ENCODE assay signal across 11 mouse cellular contexts in genomic region chr7:132688721-132689120, GRCm38 (mm10).
DNase-seq lines count a peak whose midpoint lies in the region; ATAC-seq lines count a peak whose summit lies in the region.
"Had no signal": no experiment of that assay in that cellular context is flagged by ENCODE, and none has a peak within 500 bp of the region (broad histone marks: within the 10 kb centered on the region; RNA-seq: fewer than 3 reads in every experiment).

No protein-coding gene starts in this region.

- no peaks in the 10 kb centered on the region for H3K36me3 ChIP-seq in embryonic facial prominence, embryonic 12.5 days
- no peaks in the 10 kb centered on the region for H3K36me3 ChIP-seq in heart, embryonic 15.5 days
- H3K36me3 ChIP-seq in midbrain, embryonic 16.5 days (ENCODE audit: control insufficient read depth, insufficient read depth, low read length), result no peaks in the 10 kb centered on the region
- H3K36me3 ChIP-seq: neural tube, embryonic 12.5 days had no signal

- no peak overlapping the region for H3K4me3 ChIP-seq in embryonic facial prominence, embryonic 12.5 days
- H3K4me3 ChIP-seq in heart, embryonic 15.5 days, result no peak overlapping the region
- H3K4me3 ChIP-seq in midbrain, embryonic 16.5 days (ENCODE audit: low read depth, low read length), result no peak overlapping the region
- H3K4me3 ChIP-seq: neural tube, embryonic 12.5 days had no signal

- no peaks in the 10 kb centered on the region for H3K9me3 ChIP-seq in embryonic facial prominence, embryonic 12.5 days
- H3K9me3 ChIP-seq in heart, embryonic 15.5 days (replicated peaks), result no peaks in the 10 kb centered on the region
- H3K9me3 ChIP-seq in midbrain, embryonic 16.5 days (replicated peaks; ENCODE audit: control insufficient read depth, low read length, poor library complexity, severe bottlenecking), result no peaks in the 10 kb centered on the region
- H3K9me3 ChIP-seq: neural tube, embryonic 12.5 days had no signal

- peak overlapping the region; percentile 63 for H3K27ac ChIP-seq in embryonic facial prominence, embryonic 12.5 days
- peak overlapping the region; percentile 80 for H3K27ac ChIP-seq in heart, embryonic 15.5 days
- H3K27ac ChIP-seq in midbrain, embryonic 16.5 days (ENCODE audit: low read length), result no peak overlapping the region
- H3K27ac ChIP-seq: neural tube, embryonic 12.5 days had no signal

- peak; percentile 61 for DNase-seq in layer of hippocampus, adult 9-11 months
- no peak for DNase-seq in layer of hippocampus, adult 9-10 months (ENCODE audit: low spot score)
- peak; percentile 61 for DNase-seq in lung, postnatal 10 days
- DNase-seq in cerebellum, postnatal 25 days, result no peak
- DNase-seq in B cell, adult 2 months, result no peak
- DNase-seq: kidney, adult 11 months had no signal

- H3K9ac ChIP-seq in embryonic facial prominence, embryonic 12.5 days, result no peak overlapping the region
- no peak overlapping the region for H3K9ac ChIP-seq in heart, embryonic 15.5 days
- H3K9ac ChIP-seq in midbrain, embryonic 16.5 days (ENCODE audit: low read depth, low read length), result no peak overlapping the region
- H3K9ac ChIP-seq: neural tube, embryonic 12.5 days had no signal

- no peak overlapping the region for H3K4me2 ChIP-seq in embryonic facial prominence, embryonic 12.5 days (replicated peaks)
- H3K4me2 ChIP-seq in heart, embryonic 15.5 days, result no peak overlapping the region
- H3K4me2 ChIP-seq in midbrain, embryonic 16.5 days (ENCODE audit: low read length), result no peak overlapping the region
- H3K4me2 ChIP-seq: liver, embryonic 11.5 days; neural tube, embryonic 12.5 days had no signal

- WGBS in embryonic facial prominence, embryonic 12.5 days, result 32% methylated on average over 5 of the region's 5 CpGs
- 39% methylated on average over 5 of the region's 5 CpGs for WGBS in heart, embryonic 15.5 days
- WGBS in midbrain, embryonic 16.5 days, result 60% methylated on average over 5 of the region's 5 CpGs

- no peaks in the 10 kb centered on the region for H3K27me3 ChIP-seq in embryonic facial prominence, embryonic 12.5 days
- no peaks in the 10 kb centered on the region for H3K27me3 ChIP-seq in heart, embryonic 15.5 days
- H3K27me3 ChIP-seq in midbrain, embryonic 16.5 days (ENCODE audit: control insufficient read depth, insufficient read depth, low read depth, low read length), result no peaks in the 10 kb centered on the region
- H3K27me3 ChIP-seq: neural tube, embryonic 12.5 days had no signal

- peaks cover 20% of the 10 kb centered on the region; the same call in 1 of the 2 replicates for H3K4me1 ChIP-seq in embryonic facial prominence, embryonic 12.5 days
- peaks cover 36% of the 10 kb centered on the region for H3K4me1 ChIP-seq in heart, embryonic 15.5 days (replicated peaks)
- no peaks in the 10 kb centered on the region for H3K4me1 ChIP-seq in midbrain, embryonic 16.5 days (ENCODE audit: control insufficient read depth, insufficient read depth, low read length)

- ATAC-seq in embryonic facial prominence, embryonic 12.5 days (ENCODE audit: insufficient number of reproducible peaks, insufficient read depth, low FRiP score, low TSS enrichment), result no peak
- peak; percentile 58; the same call in 1 of the 2 replicates for ATAC-seq in heart, embryonic 15.5 days (replicated peaks; ENCODE audit: insufficient number of reproducible peaks, insufficient read depth, low FRiP score, low read depth)
- no peak for ATAC-seq in midbrain, embryonic 16.5 days

Comparison
In these comparisons a context has a peak if more than half of its experiments do, and no peak if none do; other contexts are left out.
1. DNase-seq: peak in layer of hippocampus, adult 9-11 months (single experiment) and lung, postnatal 10 days (single experiment); none in layer of hippocampus, adult 9-10 months (single experiment), cerebellum, postnatal 25 days (0 of 2) and B cell, adult 2 months (0 of 2).